Mouse (Mus musculus) CH12.LX (cell line): ENCODE measurements at regions not wholly inside any gene's neighbourhood (a gene's known extent, or its start where the extent isn't known, plus 50 kb on each side); places are given as distances from the start of the nearest gene placed in this dataset.

Experiments used
- DNase-seq: peaks from one replicate; pipeline ENCODE4 v3.0.0-alpha.2; 2013; ENCODE audit errors: extremely low read depth
- H3K27ac ChIP-seq: 2 replicates; pipeline ENCODE4 v1.5.1; 2012; ENCODE audit warnings: low read depth, mild to moderate bottlenecking, control low read depth, moderate library complexity; ENCODE audit not compliant: insufficient read depth
- H3K27me3 ChIP-seq: replicated peaks from 2 replicates; pipeline ENCODE3; 2012; ENCODE audit warnings: inconsistent platforms
- H3K36me3 ChIP-seq, 2 experiments: replicated peaks in 1 of 2; 2 replicates each; pipeline versions ENCODE3 to v1.6.1; 2012; ENCODE audit warnings: inconsistent platforms in 1 of 2, low read length in 1 of 2, mild to moderate bottlenecking in 1 of 2, mixed read lengths in 1 of 2, moderate library complexity in 1 of 2; ENCODE audit not compliant: control insufficient read depth in 1 of 2, insufficient read depth in 1 of 2
- H3K4me1 ChIP-seq, 2 experiments: 2 replicates each; pipeline ENCODE4 v1.6.1; 2012; ENCODE audit warnings: inconsistent platforms in 1 of 2, moderate library complexity in 1 of 2; ENCODE audit not compliant: insufficient read depth in 2 of 2, control insufficient read depth in 1 of 2
- H3K4me2 ChIP-seq: 2 replicates; pipeline ENCODE4 v1.6.1; 2012; ENCODE audit warnings: low read depth, mild to moderate bottlenecking, control low read depth; ENCODE audit not compliant: poor library complexity, insufficient read depth, severe bottlenecking
- H3K4me3 ChIP-seq, 3 experiments: fragments of 150-350 bp in 1 of 3; sonication (generic) in 1 of 3; replicated peaks in 1 of 3; 2 replicates each; pipeline versions ENCODE3 to v1.5.1; 2011 to 2012; ENCODE audit warnings: low read depth in 2 of 3, low read length in 2 of 3, mild to moderate bottlenecking in 2 of 3, moderate library complexity in 2 of 3, control low read depth in 1 of 3, improper control_type of control experiment in 1 of 3, inconsistent platforms in 1 of 3, mixed read lengths in 1 of 3; ENCODE audit not compliant: poor library complexity in 1 of 3
- H3K79me2 ChIP-seq: replicated peaks from 2 replicates; pipeline ENCODE4 v1.6.1; 2012; ENCODE audit warnings: mild to moderate bottlenecking, moderate library complexity; ENCODE audit not compliant: control insufficient read depth, poor library complexity, insufficient read depth, severe bottlenecking; ENCODE audit errors: extremely low read depth
- H3K9ac ChIP-seq: 2 replicates; pipeline ENCODE4 v1.6.1; 2012; ENCODE audit warnings: low read depth, mild to moderate bottlenecking, control low read depth, moderate library complexity; ENCODE audit not compliant: insufficient read depth
- H3K9me3 ChIP-seq: replicated peaks from 2 replicates; pipeline ENCODE3; 2012; ENCODE audit warnings: low read length, inconsistent platforms, mixed read lengths
- BHLHE40 ChIP-seq: IDR thresholded peaks from 2 replicates; pipeline ENCODE4 v1.6.1; 2011; ENCODE audit warnings: mild to moderate bottlenecking, low read depth, low read length, improper control_type of control experiment
- E2F4 ChIP-seq: IDR thresholded peaks from 2 replicates; pipeline ENCODE4 v1.6.1; 2011; ENCODE audit warnings: low read depth, low read length, improper control_type of control experiment; ENCODE audit not compliant: insufficient replicate concordance
- ETS1 ChIP-seq: conservative IDR thresholded peaks from 2 replicates; pipeline ENCODE4 v1.6.1; 2012; ENCODE audit warnings: low read depth, mild to moderate bottlenecking, inconsistent platforms, low read length, improper control_type of control experiment, moderate library complexity
- GABPA ChIP-seq: IDR thresholded peaks from 2 replicates; pipeline ENCODE4 v1.6.1; 2012; ENCODE audit warnings: low read depth, low read length, improper control_type of control experiment, inconsistent platforms; ENCODE audit not compliant: insufficient replicate concordance
- HCFC1 ChIP-seq: IDR thresholded peaks from 2 replicates; pipeline ENCODE4 v1.6.1; 2012; ENCODE audit warnings: low read depth, mild to moderate bottlenecking, inconsistent platforms, low read length, improper control_type of control experiment
- JUND ChIP-seq: conservative IDR thresholded peaks from 2 replicates; pipeline ENCODE4 v1.6.1; 2011; ENCODE audit warnings: low read depth, low read length, improper control_type of control experiment
- KAT2A ChIP-seq: IDR thresholded peaks from 2 replicates; pipeline ENCODE4 v1.6.1; 2012; ENCODE audit warnings: low read length, improper control_type of control experiment, inconsistent platforms; ENCODE audit not compliant: insufficient replicate concordance
- MAX ChIP-seq: IDR thresholded peaks from 2 replicates; pipeline ENCODE4 v1.6.1; 2011; ENCODE audit warnings: low read length, improper control_type of control experiment
- MAZ ChIP-seq: IDR thresholded peaks from 2 replicates; pipeline ENCODE4 v1.6.1; 2012; ENCODE audit warnings: low read depth, mild to moderate bottlenecking, inconsistent platforms, low read length, improper control_type of control experiment, moderate library complexity
- MEF2A ChIP-seq: IDR thresholded peaks from 2 replicates; pipeline ENCODE4 v1.6.1; 2014; ENCODE audit warnings: low read depth, mild to moderate bottlenecking, inconsistent platforms, low read length, improper control_type of control experiment, borderline replicate concordance
- MXI1 ChIP-seq: IDR thresholded peaks from 2 replicates; pipeline ENCODE4 v1.6.1; 2011; ENCODE audit warnings: mild to moderate bottlenecking, low read depth, low read length, improper control_type of control experiment
- NELFE ChIP-seq: IDR thresholded peaks from 2 replicates; pipeline ENCODE4 v1.6.1; 2011; ENCODE audit warnings: low read depth, low read length, improper control_type of control experiment
- PAX5 ChIP-seq: IDR thresholded peaks from 2 replicates; pipeline ENCODE4 v1.6.1; 2012; ENCODE audit warnings: low read length, inconsistent platforms, mixed read lengths
- POLR2AphosphoS2 ChIP-seq: IDR thresholded peaks from 2 replicates; pipeline ENCODE4 v1.6.1; 2011; ENCODE audit warnings: low read depth, low read length, improper control_type of control experiment
- SMC3 ChIP-seq: IDR thresholded peaks from 2 replicates; pipeline ENCODE4 v1.6.1; 2011; ENCODE audit warnings: low read depth, low read length, improper control_type of control experiment
- TCF12 ChIP-seq: IDR thresholded peaks from 2 replicates; pipeline ENCODE4 v1.6.1; 2014; ENCODE audit warnings: low read depth, mild to moderate bottlenecking, inconsistent platforms, low read length, improper control_type of control experiment
- USF1 ChIP-seq: IDR thresholded peaks from 2 replicates; pipeline ENCODE4 v1.6.1; 2014; ENCODE audit warnings: low read depth, mild to moderate bottlenecking, inconsistent platforms, low read length, improper control_type of control experiment
- USF2 ChIP-seq: conservative IDR thresholded peaks from 2 replicates; pipeline ENCODE4 v1.6.1; 2011; ENCODE audit warnings: low read depth, low read length, improper control_type of control experiment
- ZC3H11A ChIP-seq: IDR thresholded peaks from 2 replicates; pipeline ENCODE4 v1.6.1; 2012; ENCODE audit warnings: low read depth, mild to moderate bottlenecking, inconsistent platforms, low read length, improper control_type of control experiment
- ZNF384 ChIP-seq: IDR thresholded peaks from 2 replicates; pipeline ENCODE4 v1.6.1; 2012; ENCODE audit warnings: low read depth, low read length, improper control_type of control experiment, inconsistent platforms
- dilution Hi-C: fragments of 300-500 bp; cut with MboI; formaldehyde crosslinking; loops from 2 replicates; pipeline ENCODE4 v1.14.3; 2020; ENCODE audit warnings: low sequenced_read_pairs; ENCODE audit not compliant: extremely low pct_unique_long_range_greater_than_20kb, extremely low pct_ligation_motif_present
- in situ Hi-C: fragments of 300-500 bp; cut with MboI; formaldehyde crosslinking; loops from 3 replicates; pipeline ENCODE4 v1.14.3; 2019; ENCODE audit warnings: low sequenced_read_pairs, low pct_ligation_motif_present, low pct_unique_long_range_greater_than_20kb, mixed read lengths

- DNase-seq: no peak
- Histone ChIP-seq H3K27ac (no peak overlapping the region), H3K27me3 (no peaks in the 10 kb centered on the region), H3K79me2 (no peaks in the 10 kb centered on the region), H3K4me1 (peaks cover 0 to 9% of the 10 kb centered on the region in 2 experiments; a peak in 2 of 4 replicates), H3K4me2 (no peak overlapping the region), H3K9ac (no peak overlapping the region), H3K36me3 (no peaks in the 10 kb centered on the region), H3K4me3 (no peak overlapping the region), H3K9me3 (peaks cover 20% of the 10 kb centered on the region)
- dilution Hi-C loops (no loop called here), in situ Hi-C loops (no loop called here)
- TF ChIP-seq USF1 (no peak), MXI1 (no peak), NELFE (no peak), USF2 (no peak), JUND (no peak), GABPA (no peak), POLR2AphosphoS2 (no peak), PAX5 (no peak), E2F4 (no peak), MAZ (no peak), ZC3H11A (no peak), BHLHE40 (no peak), HCFC1 (no peak), ZNF384 (no peak), MAX (no peak), ETS1 (no peak), TCF12 (no peak), SMC3 (no peak), KAT2A (no peak)
Observed at GRCm38 (mm10) chr11:117586063-117586462, 68.0 kb upstream of the Tnrc6c start.

GRCm38 (mm10) chr11:117586857-117587425, 67.1 kb upstream of the Tnrc6c start:
- Histone ChIP-seq H3K36me3 (no peaks in the 10 kb centered on the region), H3K27ac (no peak overlapping the region), H3K79me2 (no peaks in the 10 kb centered on the region), H3K27me3 (no peaks in the 10 kb centered on the region), H3K9me3 (peaks cover 20% of the 10 kb centered on the region), H3K9ac (no peak overlapping the region), H3K4me1 (peaks cover 0 to 10% of the 10 kb centered on the region in 2 experiments; a peak in 2 of 4 replicates), H3K4me2 (no peak overlapping the region), H3K4me3 (no peak overlapping the region)
- TF ChIP-seq MEF2A: no peak
- no peak for TF ChIP-seq PAX5
- in situ Hi-C loops (no loop called here), dilution Hi-C loops (no loop called here)
- no peak for DNase-seq
